Mouse (Mus musculus) mature B cell (primary cell): ENCODE results near the gene Prss44.

Experiments used
- in situ Hi-C: fragments of 300-500 bp; cut with MboI; formaldehyde crosslinking; loops from 2 replicates; pipeline ENCODE4 v1.14.3; 2019

Gene Prss44

GRCm38 (mm10) chr9:110833021-110833420 lies 19.2 kb downstream of the Prss44 start:
- in situ Hi-C loops, result no loop called here

GRCm38 (mm10) chr9:110834411-110834810 lies 20.6 kb downstream of the Prss44 start, which contains the start of gene Prss45:
Gene Prss45, plus strand, starts transcription at chr9:110834588.
- in situ Hi-C loops, result no loop called here

- in situ Hi-C loops, result no loop called here
These were observed 21.2 kb downstream of the Prss44 start for GRCm38 (mm10) chr9:110834961-110835360.

- in situ Hi-C loops, result no loop called here
These were observed 22.3 kb downstream of the Prss44 start for GRCm38 (mm10) chr9:110836112-110836511.

GRCm38 (mm10) chr9:110840905-110841304 lies 27.1 kb downstream of the Prss44 start:
- in situ Hi-C loops, result no loop called here

GRCm38 (mm10) chr9:110841438-110841837 lies 27.6 kb downstream of the Prss44 start:
- in situ Hi-C loops, result no loop called here

- in situ Hi-C loops, result no loop called here
These were observed 30.4 kb downstream of the Prss44 start, which contains the start of gene Prss46 for GRCm38 (mm10) chr9:110844206-110844605. Gene Prss46, plus strand, starts transcription at chr9:110844506.

GRCm38 (mm10) chr9:110849162-110849561 lies 35.4 kb downstream of the Prss44 start:
- in situ Hi-C loops, result no loop called here

- in situ Hi-C loops, result no loop called here
These were observed 42.1 kb downstream of the Prss44 start for GRCm38 (mm10) chr9:110855903-110856302.

GRCm38 (mm10) chr9:110856920-110857319 lies 43.1 kb downstream of the Prss44 start:
- in situ Hi-C loops, result no loop called here

GRCm38 (mm10) chr9:110857781-110858472 lies 44.1 kb downstream of the Prss44 start, which contains the start of gene Prss50:
Gene Prss50, plus strand, starts transcription at chr9:110857967.
- in situ Hi-C loops, result no loop called here

GRCm38 (mm10) chr9:110858523-110858922 lies 44.7 kb downstream of the Prss44 start:
- in situ Hi-C loops, result no loop called here

GRCm38 (mm10) chr9:110858967-110859596 lies 45.3 kb downstream of the Prss44 start:
- in situ Hi-C loops, result no loop called here

- in situ Hi-C loops, result no loop called here
These were observed 57.2 kb downstream of the Prss44 start for GRCm38 (mm10) chr9:110871030-110871429.
